Mouse (Mus musculus) testis, adult 2 months (tissue): ENCODE data around the gene Enpp6.

Source experiments
- CTCF ChIP-seq: fragments of 200-500 bp; IDR thresholded peaks from 2 replicates; pipeline ENCODE4 v1.5.1; 2012; ENCODE audit warnings: low read depth, mild to moderate bottlenecking, inconsistent platforms, low read length, moderate library complexity; ENCODE audit not compliant: control insufficient read depth, insufficient read depth, insufficient replicate concordance
- POLR2A ChIP-seq: fragments of 200-500 bp; IDR thresholded peaks from 2 replicates; pipeline ENCODE4 v1.6.1; 2012; ENCODE audit warnings: low read depth, mild to moderate bottlenecking, inconsistent platforms, low read length, moderate library complexity; ENCODE audit not compliant: control insufficient read depth

DNA sequence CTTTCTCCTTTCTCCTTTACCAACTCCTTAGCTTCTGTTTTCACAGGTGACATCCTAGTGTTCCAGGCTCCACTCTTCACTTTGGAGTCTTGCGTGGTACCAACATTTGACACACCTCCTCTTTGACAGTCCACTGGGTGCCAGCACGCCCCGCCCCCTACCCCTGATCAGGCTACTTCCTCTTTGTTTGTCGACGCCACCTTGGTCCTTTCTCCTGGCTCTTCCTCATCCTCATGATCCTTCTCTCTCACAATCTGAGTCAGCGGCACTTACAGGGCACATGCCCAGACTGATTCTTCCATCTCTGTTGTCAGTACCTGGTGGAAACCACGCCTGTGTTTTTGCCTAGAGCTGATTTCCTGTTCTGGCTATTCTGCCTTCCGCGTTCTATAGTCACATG lies 5.9 kb downstream of the Enpp6 start:
- TF ChIP-seq POLR2A (no peak), CTCF (no peak)
